Mouse (Mus musculus): Measurements from ENCODE around the gene Gm49395. TPM values are rescaled to one million over a fixed set of nuclear protein-coding genes. Genes with fewer than 3 reads are reported as not detected.

Gm49395 gene
- polyA plus RNA-seq, 1 experiment: 6.6 TPM

GRCm38 (mm10) chr13:115090069-115090976, 11.4 kb downstream of the Gm49395 start, which contains the start of gene Pelo:
Pelo (minus strand) TSS chr13:115090186.
- TF ChIP-seq POLR2A (IDR thresholded peaks at IDR 0.05; ENCODE audit: low read depth, low read length) (peak; percentile 94), CTCF (IDR thresholded peaks at IDR 0.05; ENCODE audit: borderline replicate concordance, insufficient read depth, low read length) (no peak)
- Histone ChIP-seq H3K4me3 (ENCODE audit: insufficient read depth, low read length) (peak within 1 kb of the TSS; percentile 62), H3K4me1 (ENCODE audit: control insufficient read depth, insufficient read depth, low read length) (peaks cover 2% of the 10 kb centered on the region; the same call in 1 of the 2 replicates)

DNA sequence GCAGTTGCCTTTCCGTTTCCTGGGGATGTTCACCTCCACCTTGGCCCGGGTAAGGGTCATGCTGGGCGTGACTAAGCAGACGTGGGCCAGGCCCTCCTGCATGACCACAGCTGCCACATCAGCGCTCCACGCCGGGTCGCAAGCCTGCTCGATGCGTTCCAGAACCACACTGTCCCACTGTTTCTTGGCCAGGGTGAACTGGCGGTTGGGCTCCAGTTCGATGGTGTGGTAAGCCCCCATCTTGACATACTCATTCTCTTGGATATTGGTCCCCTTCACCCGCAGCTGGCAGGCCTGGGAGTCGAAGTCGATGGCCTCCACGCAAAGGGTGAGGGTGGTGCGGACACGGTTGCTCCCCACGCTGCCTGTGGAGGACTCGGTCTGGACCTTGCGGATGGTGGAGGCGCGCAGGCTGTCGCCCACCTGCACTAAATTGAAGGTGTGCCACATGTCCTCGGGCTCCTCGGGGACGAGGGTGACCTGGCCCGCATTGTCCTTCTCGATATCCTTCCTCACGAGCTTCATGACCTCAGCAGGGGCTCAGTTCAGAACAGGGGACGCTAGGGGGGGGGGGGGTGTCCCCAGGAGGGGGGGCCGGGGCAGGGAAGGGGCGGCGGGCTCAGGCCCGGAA, 12.2 kb downstream of the Gm49395 start:
- 0 out of 2 replicates have a peak overlapping the region, but pooled peaks have one; percentile 4 for H3K27ac ChIP-seq (ENCODE audit: insufficient read depth, low read length)
- peak; percentile 62 for TF ChIP-seq POLR2A (IDR thresholded peaks at IDR 0.05; ENCODE audit: low read depth, low read length)
- TF ChIP-seq CTCF (IDR thresholded peaks at IDR 0.05; ENCODE audit: borderline replicate concordance, insufficient read depth, low read length): no peak
- H3K4me1 ChIP-seq (ENCODE audit: control insufficient read depth, insufficient read depth, low read length): peaks cover 2% of the 10 kb centered on the region; the same call in 1 of the 2 replicates

More at GRCm38 (mm10) chr13:115090069-115090976, 11.4 kb downstream of the Gm49395 start, which contains the start of gene Pelo:
- peak within 1 kb of the TSS; percentile 95 for H3K27ac ChIP-seq (ENCODE audit: insufficient read depth, low read length)

DNA sequence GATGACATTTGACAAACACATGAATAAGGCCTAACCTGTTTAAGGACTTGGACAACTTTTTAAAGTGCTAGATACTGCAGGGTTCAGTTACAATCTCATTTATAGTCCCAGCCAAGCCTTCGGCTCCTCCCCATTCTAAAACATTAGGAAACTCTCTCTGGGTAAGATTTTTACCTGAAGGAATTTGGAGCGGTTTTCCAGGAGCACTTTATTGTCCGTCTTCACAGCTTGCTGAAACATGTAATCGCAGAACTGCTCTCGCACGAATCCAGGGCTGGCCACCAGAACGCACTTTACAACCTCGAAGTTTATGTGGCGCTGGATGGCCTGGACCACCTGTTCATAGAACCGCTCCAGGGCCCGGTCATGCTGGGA, 12.7 kb downstream of the Gm49395 start:
- Histone ChIP-seq H3K27ac (ENCODE audit: insufficient read depth, low read length) (no peak overlapping the region), H3K4me1 (ENCODE audit: control insufficient read depth, insufficient read depth, low read length) (peaks cover 2% of the 10 kb centered on the region; the same call in 1 of the 2 replicates), H3K4me3 (ENCODE audit: insufficient read depth, low read length) (peak overlapping the region; percentile 62)
- TF ChIP-seq CTCF (IDR thresholded peaks at IDR 0.05; ENCODE audit: borderline replicate concordance, insufficient read depth, low read length) (no peak), POLR2A (IDR thresholded peaks at IDR 0.05; ENCODE audit: low read depth, low read length) (no peak)

More for the DNA sequence above, 12.2 kb downstream of the Gm49395 start:
- H3K4me3 ChIP-seq (ENCODE audit: insufficient read depth, low read length): peak overlapping the region; percentile 62

GRCm38 (mm10) chr13:115085974-115086373, 15.7 kb downstream of the Gm49395 start:
- Histone ChIP-seq H3K4me1 (ENCODE audit: control insufficient read depth, insufficient read depth, low read length) (no peaks in the 10 kb centered on the region), H3K27ac (ENCODE audit: insufficient read depth, low read length) (no peak overlapping the region), H3K4me3 (ENCODE audit: insufficient read depth, low read length) (no peak overlapping the region)
- no peak for TF ChIP-seq CTCF (IDR thresholded peaks at IDR 0.05; ENCODE audit: borderline replicate concordance, insufficient read depth, low read length)
- no peak for TF ChIP-seq POLR2A (IDR thresholded peaks at IDR 0.05; ENCODE audit: low read depth, low read length)

GRCm38 (mm10) chr13:115082339-115082738, 19.4 kb downstream of the Gm49395 start:
- H3K4me3 ChIP-seq (ENCODE audit: insufficient read depth, low read length): no peak overlapping the region
- no peak overlapping the region for H3K27ac ChIP-seq (ENCODE audit: insufficient read depth, low read length)
- no peaks in the 10 kb centered on the region for H3K4me1 ChIP-seq (ENCODE audit: control insufficient read depth, insufficient read depth, low read length)
- TF ChIP-seq CTCF (IDR thresholded peaks at IDR 0.05; ENCODE audit: borderline replicate concordance, insufficient read depth, low read length): no peak
- no peak for TF ChIP-seq POLR2A (IDR thresholded peaks at IDR 0.05; ENCODE audit: low read depth, low read length)

- TF ChIP-seq POLR2A (IDR thresholded peaks at IDR 0.05; ENCODE audit: low read depth, low read length): no peak
- TF ChIP-seq CTCF (IDR thresholded peaks at IDR 0.05; ENCODE audit: borderline replicate concordance, insufficient read depth, low read length): no peak
- Histone ChIP-seq H3K4me1 (ENCODE audit: control insufficient read depth, insufficient read depth, low read length) (no peaks in the 10 kb centered on the region), H3K4me3 (ENCODE audit: insufficient read depth, low read length) (no peak overlapping the region), H3K27ac (ENCODE audit: insufficient read depth, low read length) (0 out of 2 replicates have a peak overlapping the region, but pooled peaks have one; percentile 6)
Measured at GRCm38 (mm10) chr13:115079996-115080585, 21.6 kb downstream of the Gm49395 start.

GRCm38 (mm10) chr13:115078997-115079685, 22.6 kb downstream of the Gm49395 start:
- TF ChIP-seq POLR2A (IDR thresholded peaks at IDR 0.05; ENCODE audit: low read depth, low read length) (no peak), CTCF (IDR thresholded peaks at IDR 0.05; ENCODE audit: borderline replicate concordance, insufficient read depth, low read length) (no peak)
- Histone ChIP-seq H3K4me1 (ENCODE audit: control insufficient read depth, insufficient read depth, low read length) (no peaks in the 10 kb centered on the region), H3K4me3 (ENCODE audit: insufficient read depth, low read length) (no peak overlapping the region), H3K27ac (ENCODE audit: insufficient read depth, low read length) (no peak overlapping the region)

DNA sequence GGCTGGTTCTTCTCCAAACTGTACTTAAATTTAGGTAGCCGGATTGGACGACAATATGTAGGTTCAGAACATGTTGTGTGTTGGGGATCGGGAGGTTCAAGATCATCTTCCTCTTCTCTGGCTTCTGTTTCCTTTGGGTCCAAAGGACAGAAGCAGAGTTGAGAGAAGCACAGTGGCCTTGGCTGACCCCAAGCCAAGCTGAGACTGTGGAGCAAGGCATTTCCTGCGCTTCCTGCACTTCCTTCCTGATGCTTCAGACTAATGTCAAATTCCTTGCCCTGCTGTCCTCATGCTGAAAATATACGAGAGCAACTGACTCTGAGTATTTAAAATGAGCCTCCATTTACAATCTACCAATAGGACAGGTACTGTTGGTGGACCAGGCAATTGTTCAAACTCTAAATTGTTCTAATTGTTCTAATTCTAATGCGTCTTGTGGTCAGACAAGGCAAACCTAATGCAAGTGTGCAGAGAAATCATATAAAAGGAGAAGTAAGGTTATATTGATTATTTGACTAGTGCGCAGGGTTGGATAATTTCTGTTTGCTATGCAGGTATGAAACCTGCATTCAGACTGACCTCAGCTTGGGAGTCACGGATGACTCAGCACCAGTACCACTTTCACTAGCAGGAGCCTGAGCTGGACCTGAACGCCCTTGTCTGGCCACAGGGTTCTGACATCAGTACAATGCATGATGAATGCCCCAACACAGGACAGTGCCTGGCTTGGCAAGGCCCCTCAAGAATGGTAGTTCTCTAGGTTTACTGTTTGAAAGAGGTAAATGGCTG, 24.2 kb downstream of the Gm49395 start:
- Histone ChIP-seq H3K4me3 (ENCODE audit: insufficient read depth, low read length) (no peak overlapping the region), H3K27ac (ENCODE audit: insufficient read depth, low read length) (no peak overlapping the region), H3K4me1 (ENCODE audit: control insufficient read depth, insufficient read depth, low read length) (no peaks in the 10 kb centered on the region)
- TF ChIP-seq CTCF (IDR thresholded peaks at IDR 0.05; ENCODE audit: borderline replicate concordance, insufficient read depth, low read length) (no peak), POLR2A (IDR thresholded peaks at IDR 0.05; ENCODE audit: low read depth, low read length) (no peak)

Measured in embryonic fibroblast, embryonic 13.5 days (primary cell).